Mouse (Mus musculus) liver, embryonic 11.5 days (tissue): ENCODE results near the gene 4930415O20Rik. TPM values are rescaled to one million over a fixed set of nuclear protein-coding genes. Genes with fewer than 3 reads are reported as not detected.

ENCODE experiments used
- ATAC-seq: fragments of 200-750 bp; cut with Nextera tagmentation; replicated peaks from 2 replicates; pipeline ENCODE4 v1.8.0; 2017; ENCODE audit warnings: moderate number of reproducible peaks, mild to moderate bottlenecking, moderate TSS enrichment, moderate library complexity; ENCODE audit not compliant: low FRiP score
- DNase-seq: peaks from one replicate; pipeline ENCODE4 v3.0.0-alpha.2; 2017; ENCODE audit warnings: low spot score
- H3K27ac ChIP-seq: fragments of 300-500 bp; sonication (generic); 2 replicates; pipeline ENCODE4 v1.5.1; 2014; ENCODE audit warnings: mild to moderate bottlenecking, low read depth, low read length, control low read depth
- H3K27me3 ChIP-seq: fragments of 300-500 bp; sonication (generic); replicated peaks from 2 replicates; pipeline ENCODE4 v1.6.1; 2014; ENCODE audit warnings: low read length, mixed read lengths; ENCODE audit not compliant: control insufficient read depth, insufficient read depth
- H3K36me3 ChIP-seq: fragments of 300-500 bp; sonication (generic); 2 replicates; pipeline ENCODE4 v1.6.1; 2014; ENCODE audit warnings: mild to moderate bottlenecking, low read length, moderate library complexity, mixed read lengths; ENCODE audit not compliant: control insufficient read depth, insufficient read depth
- H3K4me1 ChIP-seq: fragments of 300-500 bp; sonication (generic); replicated peaks from 2 replicates; pipeline ENCODE4 v1.6.1; 2014; ENCODE audit warnings: low read length, mixed read lengths; ENCODE audit not compliant: control insufficient read depth, insufficient read depth
- H3K4me2 ChIP-seq: fragments of 300-500 bp; sonication (generic); 2 replicates; pipeline ENCODE4 v1.6.1; 2014; ENCODE audit warnings: mild to moderate bottlenecking, control low read depth, moderate library complexity
- H3K4me3 ChIP-seq: fragments of 300-500 bp; sonication (generic); 2 replicates; pipeline ENCODE4 v1.5.1; 2014; ENCODE audit warnings: low read depth, low read length, control low read depth
- H3K9ac ChIP-seq: fragments of 300-500 bp; sonication (generic); 2 replicates; pipeline ENCODE4 v1.6.1; 2014; ENCODE audit warnings: low read depth, low read length, control low read depth
- H3K9me3 ChIP-seq: fragments of 300-500 bp; sonication (generic); 2 replicates; pipeline ENCODE4 v1.6.1; 2016; ENCODE audit warnings: low read length, inconsistent platforms, mixed read lengths; ENCODE audit not compliant: control insufficient read depth
- WGBS: fragments of 180-500 bp; shearing (Covaris S2); extraction: QIAGEN DNeasy Blood & Tissue Kit; methylation state at CpG from one replicate; pipeline ENCODE4 v1.1.7; 2014; 5-methylcytosine and 5-hydroxymethylcytosine counted together
- polyA plus RNA-seq: library from polyadenylated mRNA; unstranded; fragments of >200 nt; fragmentation: Nextera tagmentation; extraction: Ambion mirVana; gene quantifications from 2 replicates; pipeline ENCODE4 v1.2.1, GENCODE M21; 2014

Gene 4930415O20Rik
- 0.55 TPM in 1 of 2 replicates, not detected in the other for polyA plus RNA-seq

DNA sequence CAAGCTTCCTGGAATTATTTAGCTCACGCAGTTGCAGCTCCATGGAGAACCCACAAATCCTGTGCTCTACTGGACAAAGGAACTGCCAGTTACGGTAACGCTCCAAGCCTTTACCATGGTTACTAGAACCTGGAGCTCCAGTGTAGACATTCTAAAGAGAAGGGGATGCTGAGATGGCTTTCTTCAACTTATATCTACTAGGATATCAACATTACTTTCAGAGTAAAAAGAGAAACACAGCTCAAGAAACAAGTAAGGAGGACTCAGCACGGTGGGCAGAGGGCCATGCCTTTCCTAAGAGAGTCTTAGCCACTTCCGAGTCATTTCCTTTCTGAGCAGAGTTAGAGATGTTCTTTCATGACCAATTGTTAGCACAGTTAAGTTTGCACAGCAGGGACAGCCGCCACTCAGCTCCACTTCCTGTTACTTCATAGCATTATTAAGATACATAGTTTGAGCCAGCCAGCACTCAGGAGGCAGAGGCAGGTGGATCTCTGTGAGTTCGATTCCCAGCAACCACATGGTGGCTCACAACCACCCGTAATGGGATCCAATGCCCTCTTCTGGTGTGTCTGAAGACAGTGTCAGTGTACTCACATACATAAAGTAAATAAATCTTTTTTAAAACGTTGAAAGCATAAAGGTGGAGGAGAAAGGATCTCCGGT is at the start of gene 4930415O20Rik, which contains the start of gene Ccnt1:
4930415O20Rik (plus strand) TSS at position 132 of the 666 bp plus-strand sequence.
Ccnt1 (minus strand) TSS at position 51 of the 666 bp plus-strand sequence.
- Histone ChIP-seq H3K27ac (no peak within 1 kb of the TSS), H3K9me3 (no peaks in the 10 kb centered on the region), H3K36me3 (no peaks in the 10 kb centered on the region), H3K27me3 (no peaks in the 10 kb centered on the region), H3K4me3 (no peak within 1 kb of the TSS), H3K4me1 (peaks cover 6% of the 10 kb centered on the region), H3K9ac (no peak within 1 kb of the TSS), H3K4me2 (no peak within 1 kb of the TSS)
- WGBS, result 68% methylated on average over 10 of the region's 10 CpGs
- no peak for DNase-seq
- no peak for ATAC-seq

DNA sequence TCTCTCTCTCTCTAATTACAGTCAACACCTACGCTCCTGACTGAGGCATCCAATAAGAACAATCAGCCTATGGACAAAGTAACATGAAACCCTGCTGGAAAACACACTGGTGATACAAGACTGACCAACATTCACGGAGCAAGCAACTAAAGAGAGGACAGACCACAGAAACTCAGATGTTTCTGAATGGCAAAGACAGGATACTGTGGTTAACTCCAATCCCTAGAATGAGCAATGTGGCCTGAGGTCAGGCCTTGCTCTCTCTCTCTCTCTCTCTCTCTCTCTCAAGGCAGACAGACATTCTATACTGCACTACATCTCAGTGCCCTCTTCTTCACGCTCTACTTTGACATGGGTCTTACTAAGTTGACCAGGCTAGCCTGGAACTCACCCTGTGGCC is 49.6 kb upstream of the 4930415O20Rik start:
- DNase-seq, result no peak

DNA sequence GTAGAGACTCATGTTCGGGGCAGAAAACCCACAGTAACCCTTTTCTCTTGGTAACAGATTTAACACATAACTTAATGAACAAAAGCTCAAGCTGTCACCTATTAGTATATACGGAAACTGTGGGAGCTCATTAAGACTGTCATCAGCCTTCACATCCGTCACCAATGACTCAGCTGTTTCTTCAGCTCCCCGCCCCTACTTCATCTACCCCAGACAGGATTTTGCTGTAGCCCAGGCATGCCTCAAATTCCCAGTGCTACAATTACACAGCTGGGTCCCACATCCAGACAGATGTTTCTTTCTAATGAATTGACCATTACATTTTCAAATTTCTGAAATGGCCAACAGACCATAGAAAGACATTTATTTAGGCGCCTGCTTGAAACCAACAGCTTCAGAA is 44.7 kb upstream of the 4930415O20Rik start:
- Histone ChIP-seq H3K4me2 (no peak overlapping the region), H3K4me1 (0 out of 2 replicates have a peak, but pooled peaks cover 6% of the 10 kb centered on the region), H3K9me3 (no peaks in the 10 kb centered on the region), H3K4me3 (no peak overlapping the region), H3K27ac (no peak overlapping the region), H3K9ac (no peak overlapping the region), H3K27me3 (no peaks in the 10 kb centered on the region), H3K36me3 (peaks cover 50% of the 10 kb centered on the region)
- WGBS, result 74% methylated on average over 5 of the region's 5 CpGs
- ATAC-seq (peak; percentile 68; the same call in 1 of the 2 replicates), DNase-seq (no peak)

More for the DNA sequence above, 49.6 kb upstream of the 4930415O20Rik start:
- H3K9ac ChIP-seq, result no peak overlapping the region
- no peaks in the 10 kb centered on the region for H3K27me3 ChIP-seq
- peaks cover 44% of the 10 kb centered on the region for H3K36me3 ChIP-seq
- H3K4me3 ChIP-seq, result no peak overlapping the region
- H3K9me3 ChIP-seq, result no peaks in the 10 kb centered on the region
- no peak overlapping the region for H3K4me2 ChIP-seq
- H3K4me1 ChIP-seq, result 0 out of 2 replicates have a peak, but pooled peaks cover 3% of the 10 kb centered on the region
- no peak overlapping the region for H3K27ac ChIP-seq
- ATAC-seq, result no peak
- WGBS, result 93% methylated on average over 3 of the region's 3 CpGs

DNA sequence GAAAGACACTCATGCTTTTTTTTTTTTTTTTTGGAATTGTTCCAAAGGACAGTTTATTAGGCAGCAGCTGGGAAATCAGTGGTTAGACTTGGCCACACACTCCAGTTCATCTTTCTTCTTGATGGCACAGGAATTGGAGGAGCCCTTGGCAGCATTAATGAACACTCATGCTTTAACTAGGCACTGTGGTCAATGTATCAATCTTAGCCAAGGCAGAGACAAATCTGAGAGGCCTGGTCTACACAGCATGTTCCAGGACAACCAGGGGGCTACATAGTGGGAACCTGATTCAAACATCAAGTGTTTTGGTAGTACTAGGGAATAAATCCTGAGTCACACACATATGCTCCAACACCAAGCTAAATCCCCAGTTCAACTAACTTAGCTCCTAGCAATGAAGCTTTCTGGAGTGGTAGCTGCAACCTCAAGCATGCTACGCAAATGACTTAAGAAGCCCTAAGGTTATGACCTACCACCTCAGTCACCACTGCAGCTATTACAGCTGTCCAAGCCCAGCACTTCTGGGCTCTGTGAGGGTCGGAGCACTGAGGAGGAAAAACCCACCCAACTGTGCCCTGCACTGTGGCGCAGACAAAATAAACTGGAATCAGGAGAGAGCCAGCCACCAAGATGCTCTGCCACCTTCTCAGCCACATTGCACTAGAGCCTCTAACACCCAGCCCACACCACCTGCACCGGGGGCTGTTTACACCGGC is 43.6 kb upstream of the 4930415O20Rik start:
- Histone ChIP-seq H3K4me3 (no peak overlapping the region), H3K36me3 (peaks cover 47% of the 10 kb centered on the region), H3K27me3 (no peaks in the 10 kb centered on the region), H3K4me2 (no peak overlapping the region), H3K27ac (no peak overlapping the region), H3K9me3 (no peaks in the 10 kb centered on the region), H3K9ac (no peak overlapping the region), H3K4me1 (peaks cover 11% of the 10 kb centered on the region)
- ATAC-seq (no peak), DNase-seq (peak; percentile 30)
- 93% methylated on average over 5 of the region's 5 CpGs for WGBS

DNA sequence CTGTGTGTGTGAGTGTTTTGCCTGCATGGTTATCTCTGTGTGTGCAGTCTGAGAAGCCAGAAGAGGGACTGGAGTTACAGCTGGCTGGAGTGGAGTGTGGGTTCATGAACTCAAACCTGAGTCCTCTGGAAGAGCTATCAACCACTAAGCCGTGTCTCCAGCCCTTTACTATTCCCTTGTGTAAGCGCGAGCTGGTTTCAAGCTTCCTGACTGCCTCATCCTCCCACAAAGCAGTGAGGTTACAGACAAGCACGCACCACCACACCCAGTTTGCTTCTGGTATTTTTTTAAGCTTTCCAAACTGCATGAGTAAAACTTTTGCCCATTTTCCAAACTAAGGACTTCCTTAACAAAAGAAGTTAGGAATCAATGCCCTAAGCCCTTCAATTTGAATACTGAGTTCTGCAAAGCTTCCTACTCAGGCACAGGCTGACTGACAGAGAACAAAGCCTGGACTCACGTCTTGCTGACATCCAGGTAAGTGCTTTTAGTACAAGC is 42.7 kb upstream of the 4930415O20Rik start:
- Histone ChIP-seq H3K4me2 (no peak overlapping the region), H3K27me3 (no peaks in the 10 kb centered on the region), H3K27ac (no peak overlapping the region), H3K4me3 (no peak overlapping the region), H3K4me1 (peaks cover 13% of the 10 kb centered on the region), H3K9me3 (no peaks in the 10 kb centered on the region), H3K9ac (no peak overlapping the region), H3K36me3 (peaks cover 40% of the 10 kb centered on the region)
- no peak for ATAC-seq
- WGBS, result 88% methylated on average over 5 of the region's 5 CpGs
- no peak for DNase-seq

DNA sequence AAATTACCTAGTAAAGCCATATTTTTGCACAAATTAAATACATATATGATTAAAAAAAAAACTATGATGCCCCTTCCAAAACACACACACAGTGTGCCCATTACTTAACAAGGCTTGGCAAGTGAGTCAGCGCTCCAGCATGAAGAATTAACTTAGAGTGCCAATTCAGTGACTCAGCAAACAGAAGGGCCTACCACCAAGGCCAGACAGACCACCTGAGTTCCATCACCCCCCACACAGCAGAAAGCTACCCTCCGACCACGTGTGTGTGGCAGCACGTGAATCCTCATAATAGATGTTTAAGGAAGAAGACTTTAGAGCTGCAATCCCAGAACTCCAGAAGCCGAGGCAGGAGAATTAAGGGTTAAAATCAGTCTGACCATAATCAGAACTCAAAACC is 38.5 kb upstream of the 4930415O20Rik start:
- Histone ChIP-seq H3K4me2 (peak overlapping the region; percentile 88), H3K36me3 (peaks cover 28% of the 10 kb centered on the region), H3K9me3 (no peaks in the 10 kb centered on the region), H3K27me3 (no peaks in the 10 kb centered on the region), H3K4me3 (peak overlapping the region; percentile 91), H3K9ac (peak overlapping the region; percentile 94), H3K27ac (0 out of 2 replicates have a peak overlapping the region, but pooled peaks have one; percentile 19), H3K4me1 (peaks cover 7% of the 10 kb centered on the region)
- DNase-seq, result no peak
- WGBS, result 15% methylated on average over 5 of the region's 5 CpGs
- no peak for ATAC-seq

DNA sequence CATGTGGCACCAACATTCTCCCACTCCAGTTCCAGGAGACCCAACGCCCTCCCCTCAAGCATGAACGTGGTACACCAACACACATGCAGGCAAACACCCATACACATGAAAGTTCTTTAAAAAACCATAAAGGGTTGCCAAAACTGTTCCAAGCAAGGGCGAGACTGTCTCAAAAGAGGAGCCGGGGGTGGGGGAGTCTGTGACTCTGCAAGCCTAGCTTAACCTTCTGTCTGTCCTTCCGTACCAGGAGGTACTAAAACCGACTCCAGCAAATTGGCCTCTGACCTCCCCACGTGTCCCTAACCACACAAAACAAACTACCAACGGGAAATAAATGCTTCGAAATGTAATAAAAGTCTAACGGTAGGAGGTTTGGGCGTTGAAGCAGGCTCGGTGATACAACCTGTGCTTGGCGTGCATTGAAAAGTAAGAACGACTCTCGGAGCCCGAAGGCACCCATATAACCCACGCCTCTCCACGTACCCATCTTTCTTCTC is 37.7 kb upstream of the 4930415O20Rik start:
- Histone ChIP-seq H3K27ac (peak overlapping the region; percentile 96), H3K4me2 (peak overlapping the region; percentile 88), H3K27me3 (no peaks in the 10 kb centered on the region), H3K4me1 (peaks cover 7% of the 10 kb centered on the region), H3K4me3 (peak overlapping the region; percentile 91), H3K9me3 (no peaks in the 10 kb centered on the region), H3K36me3 (peaks cover 20% of the 10 kb centered on the region), H3K9ac (peak overlapping the region; percentile 94)
- under 1% methylated on average over 18 of the region's 18 CpGs for WGBS
- DNase-seq, result peak; percentile 59
- no peak for ATAC-seq

DNA sequence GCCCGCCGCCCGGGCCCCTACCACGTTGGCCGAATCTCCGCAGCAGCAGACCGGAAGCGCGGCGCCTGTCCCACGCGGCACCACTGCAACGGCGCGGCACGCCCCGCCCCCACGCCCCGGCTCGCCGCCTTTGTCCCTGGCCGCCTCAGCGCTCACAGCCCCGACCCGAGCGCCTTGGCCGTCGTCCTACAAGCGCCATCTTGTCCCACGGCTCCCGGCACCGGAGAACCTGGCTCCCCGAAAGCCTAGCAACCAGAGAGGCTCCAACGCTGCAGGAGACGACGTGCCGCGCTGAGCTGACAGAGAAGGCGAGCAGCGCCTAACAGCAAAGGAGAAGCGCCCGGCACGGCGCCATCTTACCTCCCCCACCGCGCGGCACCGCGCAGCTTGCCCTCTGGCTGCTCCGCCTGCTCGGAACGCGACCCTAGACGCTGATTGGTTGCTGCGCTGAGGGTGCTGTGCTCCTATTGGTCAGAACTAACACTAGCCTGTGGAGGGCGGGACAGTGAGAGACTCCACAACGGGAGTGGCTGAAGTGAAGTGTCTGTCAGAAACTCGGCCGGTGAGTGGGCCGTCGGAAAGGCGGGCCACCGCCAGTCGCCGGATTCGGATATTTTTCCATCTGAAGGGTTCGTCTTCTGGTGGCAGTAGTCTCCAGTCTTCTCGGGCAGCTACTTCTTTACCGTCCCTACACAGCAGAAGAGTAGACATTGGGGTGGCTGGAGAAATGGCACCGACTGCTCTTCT is 36.8 kb upstream of the 4930415O20Rik start, which contains the start of gene Kansl2:
Kansl2 (minus strand) TSS at position 384 of the 747 bp plus-strand sequence.
- Histone ChIP-seq H3K27ac (peak within 1 kb of the TSS; percentile 96), H3K4me2 (peak within 1 kb of the TSS; percentile 88), H3K9me3 (no peaks in the 10 kb centered on the region), H3K27me3 (no peaks in the 10 kb centered on the region), H3K4me3 (peak within 1 kb of the TSS; percentile 91), H3K4me1 (peaks cover 7% of the 10 kb centered on the region), H3K36me3 (peaks cover 16% of the 10 kb centered on the region), H3K9ac (peak within 1 kb of the TSS; percentile 94)
- DNase-seq (peak; percentile 93), ATAC-seq (peak; percentile 100)
- under 1% methylated on average over 69 of the region's 70 CpGs for WGBS
